Mouse (Mus musculus): ENCODE results near the gene Zfp119a. TPM values are rescaled to one million over a fixed set of nuclear protein-coding genes. Genes with fewer than 3 reads are reported as not detected.

Gene Zfp119a
- polyA plus RNA-seq, 1 experiment from 2014 or later: 11.4 TPM

Other genes with a start within 250 kb of the Zfp119a start
- gene Pot1b, start 166.3 kb downstream of the Zfp119a start, polyA plus RNA-seq (2016; fragmentation: Nextera tagmentation; extraction: Ambion mirVana): 9.8 and 13.9 TPM in 2 replicates
- not detected in 2 replicates for gene Adgre4, start 128.9 kb downstream of the Zfp119a start, polyA plus RNA-seq (2016; fragmentation: Nextera tagmentation; extraction: Ambion mirVana)
- gene Zfp959, start 13.2 kb upstream of the Zfp119a start, polyA plus RNA-seq (2016; fragmentation: Nextera tagmentation; extraction: Ambion mirVana): 13.2 and 13.5 TPM in 2 replicates
- 4.8 and 5.6 TPM in 2 replicates for gene Zfp119b, start 70.6 kb upstream of the Zfp119a start, polyA plus RNA-seq (2016; fragmentation: Nextera tagmentation; extraction: Ambion mirVana)
- 2.3 TPM in 2 replicates for gene Ebi3, start 73.7 kb upstream of the Zfp119a start, polyA plus RNA-seq (2016; fragmentation: Nextera tagmentation; extraction: Ambion mirVana)
- 28.0 and 29.1 TPM in 2 replicates for gene Yju2, start 80.2 kb upstream of the Zfp119a start, polyA plus RNA-seq (2016; fragmentation: Nextera tagmentation; extraction: Ambion mirVana)
- gene Shd, start 91.5 kb upstream of the Zfp119a start, polyA plus RNA-seq (2016; fragmentation: Nextera tagmentation; extraction: Ambion mirVana): 81.1 and 94.0 TPM in 2 replicates
- 79.7 and 82.4 TPM in 2 replicates for gene Fsd1, start 107.6 kb upstream of the Zfp119a start, polyA plus RNA-seq (2016; fragmentation: Nextera tagmentation; extraction: Ambion mirVana)
- gene Stap2, start 126.7 kb upstream of the Zfp119a start, polyA plus RNA-seq (2016; fragmentation: Nextera tagmentation; extraction: Ambion mirVana): 4.2 and 4.6 TPM in 2 replicates
- gene Mpnd, start 126.8 kb upstream of the Zfp119a start, polyA plus RNA-seq (2016; fragmentation: Nextera tagmentation; extraction: Ambion mirVana): 184 and 186 TPM in 2 replicates
- 130 and 135 TPM in 2 replicates for gene Sh3gl1, start 157.7 kb upstream of the Zfp119a start, polyA plus RNA-seq (2016; fragmentation: Nextera tagmentation; extraction: Ambion mirVana)
- 39.1 and 43.4 TPM in 2 replicates for gene Chaf1a, start 161.5 kb upstream of the Zfp119a start, polyA plus RNA-seq (2016; fragmentation: Nextera tagmentation; extraction: Ambion mirVana)
- 49.7 and 50.8 TPM in 2 replicates for gene Ubxn6, start 196.1 kb upstream of the Zfp119a start, polyA plus RNA-seq (2016; fragmentation: Nextera tagmentation; extraction: Ambion mirVana)
- gene Hdgfl2, start 200.7 kb upstream of the Zfp119a start, polyA plus RNA-seq (2016; fragmentation: Nextera tagmentation; extraction: Ambion mirVana): 183 and 188 TPM in 2 replicates
- gene Plin4, start 230.9 kb upstream of the Zfp119a start, polyA plus RNA-seq (2016; fragmentation: Nextera tagmentation; extraction: Ambion mirVana): 0.06 and 0.18 TPM in 2 replicates
- 0.22 TPM in 1 of 2 replicates, not detected in the other for gene Plin5, start 238.7 kb upstream of the Zfp119a start, polyA plus RNA-seq (2016; fragmentation: Nextera tagmentation; extraction: Ambion mirVana)
- 0.18 and 0.27 TPM in 2 replicates for gene Lrg1, start 243.1 kb upstream of the Zfp119a start, polyA plus RNA-seq (2016; fragmentation: Nextera tagmentation; extraction: Ambion mirVana)